Mouse (Mus musculus): Measurements from ENCODE around the gene Pramef8. TPM values are rescaled to one million over a fixed set of nuclear protein-coding genes. Genes with fewer than 3 reads are reported as not detected.

Pramef8 gene
- 1.0 and 1.9 TPM in 2 replicates for polyA plus RNA-seq (2012; ENCODE audit: low replicate concordance)

DNA sequence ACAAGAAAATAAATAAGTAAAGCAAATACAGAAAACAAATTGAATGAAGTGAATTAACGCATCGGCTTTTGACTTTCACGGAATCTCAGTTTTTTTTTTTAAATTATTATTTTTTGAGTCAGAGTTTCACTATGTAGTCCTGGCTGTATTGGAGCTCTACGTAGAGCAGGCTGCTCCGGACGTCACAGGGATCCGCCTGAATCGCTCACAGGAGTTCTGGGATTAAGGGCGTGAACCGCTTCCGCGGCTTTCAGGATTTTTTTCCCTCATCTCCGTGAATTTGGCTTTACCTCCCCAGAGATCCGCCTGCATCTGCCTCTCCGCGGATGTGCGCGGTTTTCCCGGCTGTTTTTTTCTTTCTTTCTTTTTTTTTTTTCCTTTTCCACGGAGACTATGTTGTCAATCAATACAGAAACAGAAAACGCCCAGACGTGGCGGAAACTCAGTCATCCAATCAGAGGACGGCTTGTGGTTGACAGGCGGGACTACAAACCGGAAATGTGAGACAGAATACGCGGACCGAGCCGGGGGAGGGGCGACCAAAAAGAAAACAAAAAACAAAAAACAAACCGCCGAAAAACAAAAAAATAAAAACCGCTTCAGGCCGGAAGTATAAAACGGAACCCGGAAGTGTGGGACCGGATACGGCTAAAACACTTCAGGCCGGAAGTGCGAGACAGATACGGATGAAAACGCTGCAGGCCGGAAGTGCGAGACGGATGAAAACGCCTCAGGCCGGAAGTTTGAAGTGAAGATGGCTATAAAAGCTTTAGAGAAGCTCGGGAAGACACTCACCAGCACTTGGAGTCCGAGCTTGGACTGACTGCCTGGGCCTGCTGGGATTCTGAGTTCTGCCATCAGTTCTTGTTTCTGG is at the start of gene Pramef8:
Gene Pramef8, plus strand, starts transcription at position 208 of the 874 bp plus-strand sequence.

DNA sequence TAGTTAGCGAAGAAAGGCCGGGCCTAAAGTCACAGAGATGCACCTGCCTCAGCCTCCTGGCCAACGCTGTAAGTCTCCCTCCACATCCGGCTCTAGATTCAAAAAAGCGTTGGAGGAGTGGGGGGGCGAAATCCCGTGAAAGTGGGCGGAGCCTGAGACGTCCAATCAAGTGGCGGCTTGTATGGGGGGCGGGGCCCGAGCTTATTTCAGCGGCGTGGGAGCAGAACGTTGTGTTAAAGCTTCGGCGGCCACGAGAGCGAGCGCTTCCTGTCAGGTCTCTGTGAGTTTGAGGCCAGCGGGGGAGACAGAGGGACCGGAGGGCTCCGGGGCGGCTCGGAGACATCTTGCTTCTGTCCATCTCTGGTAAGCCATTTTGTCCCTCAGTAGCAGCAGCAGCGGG is 18.0 kb upstream of the Pramef8 start, which contains the start of gene Pramel1:
Gene Pramel1, plus strand, starts transcription at position 248 of the 400 bp plus-strand sequence.

DNA sequence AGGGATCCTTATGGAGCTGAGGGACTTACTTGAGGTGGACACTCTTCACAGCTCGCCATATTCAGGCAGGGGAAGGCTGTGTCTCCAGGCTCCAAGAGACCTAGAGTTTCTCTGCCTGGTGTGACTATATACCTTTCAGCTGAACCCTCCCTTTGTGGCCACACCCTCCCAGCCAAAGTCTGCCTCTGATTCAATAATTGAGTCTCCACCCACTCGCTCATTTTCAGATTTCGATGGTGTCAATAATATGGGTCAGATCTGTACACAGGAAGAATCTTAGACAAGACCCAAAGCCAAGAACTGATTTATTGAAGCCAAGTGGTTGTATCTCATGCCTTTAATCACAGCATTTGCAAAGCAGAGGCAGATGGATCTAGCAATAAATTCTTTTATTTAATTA is 38.0 kb downstream of the Pramef8 start, which contains the start of gene Oog4:
Gene Oog4, minus strand, starts transcription at position 101 of the 400 bp plus-strand sequence.

Other genes with a start within 250 kb of the Pramef8 start
- 20.1 and 27.0 TPM in 2 replicates for gene Prdm2, start 199.4 kb upstream of the Pramef8 start, polyA plus RNA-seq (2012; ENCODE audit: low replicate concordance)
- gene Pdpn, start 112.9 kb upstream of the Pramef8 start, polyA plus RNA-seq (2012; ENCODE audit: low replicate concordance), result not detected in 2 replicates
- not detected in 2 replicates for gene Lrrc38, start 62.7 kb upstream of the Pramef8 start, polyA plus RNA-seq (2012; ENCODE audit: low replicate concordance)
- gene Pramel1, start 18.0 kb upstream of the Pramef8 start, polyA plus RNA-seq (2012; ENCODE audit: low replicate concordance), result not detected in 2 replicates
- not detected in 2 replicates for gene Oog4, start 37.9 kb downstream of the Pramef8 start, polyA plus RNA-seq (2012; ENCODE audit: low replicate concordance)
- not detected in 2 replicates for gene Gm13043, start 98.9 kb downstream of the Pramef8 start, polyA plus RNA-seq (2012; ENCODE audit: low replicate concordance)
- gene Gm13040, start 123.5 kb downstream of the Pramef8 start, polyA plus RNA-seq (2012; ENCODE audit: low replicate concordance), result not detected in 2 replicates
- gene BC080695, start 139.3 kb downstream of the Pramef8 start, polyA plus RNA-seq (2012; ENCODE audit: low replicate concordance), result not detected in 2 replicates
- not detected in 2 replicates for gene Gm13057, start 139.3 kb downstream of the Pramef8 start, polyA plus RNA-seq (2012; ENCODE audit: low replicate concordance)
- gene Gm13083, start 202.6 kb downstream of the Pramef8 start, polyA plus RNA-seq (2012; ENCODE audit: low replicate concordance), result not detected in 2 replicates
- gene Gm13088, start 244.8 kb downstream of the Pramef8 start, polyA plus RNA-seq (2012; ENCODE audit: low replicate concordance), result not detected in 2 replicates